Mouse (Mus musculus): Measurements from ENCODE around the gene Ttll1. TPM values are rescaled to one million over a fixed set of nuclear protein-coding genes. Genes with fewer than 3 reads are reported as not detected.
"Not testable (repeated sequence)": the region's sequence is repeated elsewhere in the genome, so short reads cannot be mapped to it uniquely, and the experiment has no call there.

Ttll1 gene
- polyA plus RNA-seq, 1 experiment from 2014 or later: 30.9 TPM

GRCm38 (mm10) chr15:83520861-83521382 lies 10.2 kb upstream of the Ttll1 start:
- Histone ChIP-seq H3K36me3 (replicated peaks) (no peaks in the 10 kb centered on the region), H3K27ac (replicated peaks) (no peak overlapping the region), H3K27me3 (replicated peaks; ENCODE audit: low read depth, poor library complexity, severe bottlenecking) (peaks cover 18% of the 10 kb centered on the region), H3K4me1 (peaks cover 36% of the 10 kb centered on the region), H3K4me3 (no peak overlapping the region), H3K9me3 (no peaks in the 10 kb centered on the region)
- DNase-seq (ENCODE audit: low spot score): no peak
- WGBS: 83% methylated on average over 6 of the region's 6 CpGs

GRCm38 (mm10) chr15:83518215-83519048 lies 7.7 kb upstream of the Ttll1 start:
- peaks cover 20% of the 10 kb centered on the region for H3K4me1 ChIP-seq
- H3K27me3 ChIP-seq (replicated peaks; ENCODE audit: low read depth, poor library complexity, severe bottlenecking): no peaks in the 10 kb centered on the region; the same call in 1 of the 2 replicates
- 39% methylated on average over 20 of the region's 20 CpGs for WGBS
- H3K4me3 ChIP-seq: no peak overlapping the region
- H3K9me3 ChIP-seq: no peaks in the 10 kb centered on the region
- DNase-seq (ENCODE audit: low spot score): peak; percentile 78
- H3K36me3 ChIP-seq (replicated peaks): no peaks in the 10 kb centered on the region
- peak overlapping the region; percentile 55; the same call in 1 of the 2 replicates for H3K27ac ChIP-seq (replicated peaks)

- DNase-seq (ENCODE audit: low spot score): no peak
- Histone ChIP-seq H3K27me3 (replicated peaks; ENCODE audit: low read depth, poor library complexity, severe bottlenecking) (no peaks in the 10 kb centered on the region; the same call in none of the 2 replicates), H3K9me3 (no peaks in the 10 kb centered on the region), H3K4me1 (peaks cover 18% of the 10 kb centered on the region), H3K4me3 (no peak overlapping the region), H3K36me3 (replicated peaks) (no peaks in the 10 kb centered on the region), H3K27ac (replicated peaks) (no peak overlapping the region)
- 69% methylated on average over 5 of the region's 5 CpGs for WGBS
Observed at GRCm38 (mm10) chr15:83515018-83515417, 4.3 kb upstream of the Ttll1 start.

- H3K4me3 ChIP-seq: no peak overlapping the region
- no peak for DNase-seq (ENCODE audit: low spot score)
- H3K9me3 ChIP-seq: no peaks in the 10 kb centered on the region
- no peak overlapping the region for H3K27ac ChIP-seq (replicated peaks)
- 80% methylated on average over 13 of the region's 13 CpGs for WGBS
- no peaks in the 10 kb centered on the region for H3K36me3 ChIP-seq (replicated peaks)
- H3K4me1 ChIP-seq: peaks cover 10% of the 10 kb centered on the region; the same call in 1 of the 2 replicates
- no peaks in the 10 kb centered on the region; the same call in 1 of the 2 replicates for H3K27me3 ChIP-seq (replicated peaks; ENCODE audit: low read depth, poor library complexity, severe bottlenecking)
Observed at GRCm38 (mm10) chr15:83512489-83513281, 2.0 kb upstream of the Ttll1 start.

- no peaks in the 10 kb centered on the region; the same call in 1 of the 2 replicates for H3K27me3 ChIP-seq (replicated peaks; ENCODE audit: low read depth, poor library complexity, severe bottlenecking)
- peak overlapping the region; percentile 79 for H3K27ac ChIP-seq (replicated peaks)
- peaks cover 10% of the 10 kb centered on the region for H3K36me3 ChIP-seq (replicated peaks)
- peak overlapping the region; percentile 64 for H3K4me3 ChIP-seq
- WGBS: 26% methylated on average over 17 of the region's 17 CpGs
- no peaks in the 10 kb centered on the region for H3K9me3 ChIP-seq
- no peak for DNase-seq (ENCODE audit: low spot score)
- peaks cover 10% of the 10 kb centered on the region; the same call in 1 of the 2 replicates for H3K4me1 ChIP-seq
Observed at GRCm38 (mm10) chr15:83509950-83510804, 516 bp downstream of the Ttll1 start.

DNA sequence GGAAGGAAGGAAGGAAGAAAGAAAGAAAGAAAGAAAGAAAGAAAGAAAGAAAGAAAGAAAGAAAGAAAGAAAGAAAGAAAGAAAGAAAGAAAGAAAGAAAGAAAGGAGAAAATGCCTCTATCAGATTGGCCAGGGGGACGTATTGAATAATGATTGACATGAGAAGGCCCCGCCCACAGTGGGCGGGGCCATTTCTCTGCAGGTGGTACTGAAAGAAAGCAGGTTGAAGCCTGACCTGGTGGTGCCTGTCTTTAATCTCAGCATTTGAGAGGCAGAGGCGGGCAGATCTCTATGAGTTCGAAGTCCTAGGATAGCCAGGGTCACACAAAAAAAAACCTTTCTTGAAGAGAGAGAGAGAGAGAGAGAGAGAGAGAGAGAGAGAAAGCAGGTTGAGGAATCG lies 9.2 kb downstream of the Ttll1 start:
- not testable (repeated sequence) for DNase-seq (ENCODE audit: low spot score); H3K4me1 ChIP-seq; H3K9me3 ChIP-seq; H3K27me3 ChIP-seq (replicated peaks; ENCODE audit: low read depth, poor library complexity, severe bottlenecking); H3K4me3 ChIP-seq; H3K27ac ChIP-seq (replicated peaks)
- 79% methylated on average over 6 of the region's 6 CpGs for WGBS
- peaks cover 89% of the 10 kb centered on the region for H3K36me3 ChIP-seq (replicated peaks)

DNA sequence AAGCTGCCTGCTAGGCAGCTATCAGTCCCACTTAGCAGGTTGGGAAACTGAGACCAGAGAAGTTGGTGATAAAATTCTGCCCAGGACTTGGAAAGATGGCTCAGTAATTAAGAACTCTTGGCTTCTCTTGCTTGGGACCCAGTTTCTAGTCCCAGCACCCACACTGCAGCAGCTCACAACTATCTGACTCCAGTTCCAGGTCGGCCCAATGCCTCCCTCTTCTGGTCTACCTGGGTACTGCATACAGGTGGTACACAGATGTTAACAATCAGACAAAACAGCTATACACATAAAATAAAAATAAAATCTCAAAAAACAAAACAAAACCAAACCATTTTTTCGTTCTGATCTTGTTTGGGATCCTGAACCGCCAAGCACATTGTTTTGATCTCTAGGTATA lies 10.3 kb downstream of the Ttll1 start:
- Histone ChIP-seq H3K27me3 (replicated peaks; ENCODE audit: low read depth, poor library complexity, severe bottlenecking) (no peaks in the 10 kb centered on the region), H3K9me3 (no peaks in the 10 kb centered on the region), H3K27ac (replicated peaks) (no peak overlapping the region), H3K4me1 (no peaks in the 10 kb centered on the region), H3K36me3 (replicated peaks) (peaks cover 91% of the 10 kb centered on the region), H3K4me3 (no peak overlapping the region)
- 61% methylated on average over 3 of the region's 3 CpGs for WGBS
- peak; percentile 45 for DNase-seq (ENCODE audit: low spot score)

DNA sequence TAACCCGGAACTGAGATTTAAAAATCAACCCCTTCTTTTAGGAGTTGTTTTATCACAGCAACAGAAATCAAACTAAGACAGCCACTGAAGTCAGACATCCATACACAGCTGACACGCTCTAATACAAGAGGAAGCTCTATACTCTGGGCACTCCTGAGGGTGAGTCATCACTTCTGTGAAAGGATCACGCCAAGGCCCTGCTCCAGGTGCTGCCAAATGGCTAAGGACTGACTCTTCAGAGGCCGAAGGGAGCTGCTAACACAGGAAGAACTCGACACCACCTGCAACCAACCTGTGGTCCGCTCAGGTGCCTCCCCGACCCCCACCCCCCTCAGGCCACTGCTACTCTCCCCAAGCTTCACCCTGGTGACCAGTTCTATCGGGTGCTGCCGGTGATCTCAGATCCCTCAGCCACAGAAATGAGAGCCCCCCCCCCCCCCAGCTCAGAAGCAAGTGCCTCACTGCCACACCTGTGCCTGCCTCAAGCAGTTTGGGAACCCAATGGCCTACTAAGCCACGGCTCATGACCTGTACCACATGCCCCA lies 11.4 kb downstream of the Ttll1 start:
- Histone ChIP-seq H3K27ac (replicated peaks) (no peak overlapping the region), H3K4me3 (no peak overlapping the region), H3K4me1 (peaks cover 7% of the 10 kb centered on the region), H3K36me3 (replicated peaks) (peaks cover 89% of the 10 kb centered on the region), H3K27me3 (replicated peaks; ENCODE audit: low read depth, poor library complexity, severe bottlenecking) (no peaks in the 10 kb centered on the region), H3K9me3 (no peaks in the 10 kb centered on the region)
- DNase-seq (ENCODE audit: low spot score): no peak
- 91% methylated on average over 10 of the region's 10 CpGs for WGBS

DNA sequence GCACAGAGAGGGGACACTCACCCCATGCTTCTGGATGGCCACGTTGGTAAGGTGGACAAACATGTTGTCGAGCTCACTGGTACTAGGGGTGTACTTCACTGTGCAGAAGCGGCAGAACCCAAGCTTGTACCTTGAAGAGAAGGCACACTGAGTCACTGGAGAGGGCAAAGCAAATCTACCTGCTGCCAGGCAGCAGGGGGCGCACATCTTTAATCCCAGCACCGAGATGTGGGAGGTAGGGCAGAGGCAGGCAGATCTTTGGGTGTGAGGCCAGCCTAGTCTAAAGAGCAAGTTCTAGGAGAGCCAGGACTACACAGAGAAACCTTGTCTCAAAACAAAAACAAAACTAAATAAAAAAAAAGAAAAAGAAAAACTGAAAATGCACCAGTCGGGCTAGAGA lies 13.4 kb downstream of the Ttll1 start:
- 88% methylated on average over 6 of the region's 6 CpGs for WGBS
- Histone ChIP-seq H3K4me1 (peaks cover 7% of the 10 kb centered on the region), H3K9me3 (no peaks in the 10 kb centered on the region), H3K36me3 (replicated peaks) (peaks cover 93% of the 10 kb centered on the region), H3K27me3 (replicated peaks; ENCODE audit: low read depth, poor library complexity, severe bottlenecking) (no peaks in the 10 kb centered on the region), H3K27ac (replicated peaks) (no peak overlapping the region), H3K4me3 (no peak overlapping the region)
- no peak for DNase-seq (ENCODE audit: low spot score)

DNA sequence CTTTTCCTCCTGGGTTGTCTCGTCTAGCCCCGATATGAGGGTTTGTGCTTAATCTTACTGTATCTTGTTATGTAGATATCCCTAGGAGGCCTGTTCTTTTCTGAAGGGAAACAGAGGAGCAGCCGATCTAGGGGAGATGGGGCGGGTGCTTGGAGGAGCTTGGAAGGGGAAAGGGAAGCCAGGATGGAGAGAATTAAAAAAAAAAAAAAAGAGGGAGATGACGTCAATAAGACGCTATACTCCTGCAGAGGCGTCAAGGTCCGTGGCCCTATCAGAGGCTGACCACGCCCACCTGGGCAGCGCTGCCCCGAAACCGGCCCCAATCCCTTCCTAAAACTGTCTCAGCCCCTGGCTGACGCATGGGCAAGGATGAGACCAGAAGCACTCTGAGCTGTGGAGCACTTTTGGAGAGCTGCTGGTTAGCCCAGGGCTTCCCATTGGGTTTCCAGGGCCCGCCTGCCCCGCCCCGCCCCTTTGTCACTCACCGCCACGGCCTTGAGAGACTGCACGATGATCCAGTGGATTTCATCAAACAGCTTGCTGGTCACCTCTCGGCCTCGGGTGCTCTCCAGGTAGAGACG lies 14.8 kb downstream of the Ttll1 start:
- WGBS: 63% methylated on average over 22 of the region's 22 CpGs
- no peak for DNase-seq (ENCODE audit: low spot score)

DNA sequence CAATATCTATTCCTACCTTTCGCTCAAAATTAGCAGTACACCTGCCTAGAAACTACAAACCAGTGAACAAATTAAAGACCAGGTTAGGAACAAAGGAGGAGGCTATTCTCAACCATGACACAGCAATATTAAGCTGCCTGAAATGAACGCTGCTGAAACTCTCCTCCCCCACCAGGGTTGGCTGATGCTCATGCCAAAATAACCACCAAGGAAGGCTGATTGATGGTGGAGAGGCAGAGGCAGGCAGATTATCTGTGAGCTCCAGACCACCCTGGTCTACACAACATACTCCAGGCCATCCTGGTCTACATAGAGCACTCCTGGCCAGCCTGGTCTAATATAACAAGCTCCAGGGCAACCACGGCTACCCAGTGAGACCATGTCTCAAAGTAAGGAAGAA lies 15.5 kb downstream of the Ttll1 start:
- H3K27me3 ChIP-seq (replicated peaks; ENCODE audit: low read depth, poor library complexity, severe bottlenecking): no peaks in the 10 kb centered on the region
- WGBS: 91% methylated on average over 3 of the region's 3 CpGs
- no peak for DNase-seq (ENCODE audit: low spot score)
- H3K4me1 ChIP-seq: peaks cover 7% of the 10 kb centered on the region
- H3K4me3 ChIP-seq: no peak overlapping the region
- no peak overlapping the region for H3K27ac ChIP-seq (replicated peaks)
- H3K9me3 ChIP-seq: no peaks in the 10 kb centered on the region
- peaks cover 94% of the 10 kb centered on the region for H3K36me3 ChIP-seq (replicated peaks)

More for the DNA sequence above, 14.8 kb downstream of the Ttll1 start:
- peak overlapping the region; percentile 42 for H3K4me3 ChIP-seq
- no peaks in the 10 kb centered on the region for H3K9me3 ChIP-seq
- H3K27ac ChIP-seq (replicated peaks): no peak overlapping the region
- H3K4me1 ChIP-seq: peaks cover 7% of the 10 kb centered on the region
- peaks cover 94% of the 10 kb centered on the region for H3K36me3 ChIP-seq (replicated peaks)
- no peaks in the 10 kb centered on the region for H3K27me3 ChIP-seq (replicated peaks; ENCODE audit: low read depth, poor library complexity, severe bottlenecking)
